Comparison of ENCODE assay signal across 26 mouse cellular contexts in the genomic region with DNA sequence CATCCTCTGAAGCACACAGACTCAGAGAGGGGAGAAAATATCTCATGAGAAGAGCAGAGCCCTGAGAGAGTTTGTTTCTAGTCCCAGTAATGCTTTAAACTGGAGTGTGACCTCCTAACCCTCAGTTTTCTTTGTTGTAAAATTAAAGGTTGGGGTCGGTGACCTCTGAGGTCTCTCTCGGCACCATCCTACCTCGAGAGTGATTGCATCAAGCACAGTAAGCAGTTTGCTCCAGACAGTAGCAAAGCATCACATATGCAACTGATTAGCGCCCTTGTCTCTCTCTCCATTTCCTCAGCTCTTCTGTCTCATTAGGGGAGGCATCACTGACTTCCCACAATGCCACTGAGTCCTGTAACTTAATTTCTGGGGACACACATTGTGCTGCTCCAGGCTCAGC.
A peak's percentile ranks its signal among the peaks of the same experiment; 100 is the strongest.
DNase-seq lines count a peak whose midpoint lies in the region; ATAC-seq lines count a peak whose summit lies in the region.
"Had no signal": no experiment of that assay in that cellular context is flagged by ENCODE, and none has a peak within 500 bp of the region (broad histone marks: within the 10 kb centered on the region; RNA-seq: fewer than 3 reads in every experiment).

No protein-coding gene starts in this region.

- H3K4me1 ChIP-seq in embryonic facial prominence, embryonic 14.5 days (ENCODE audit: control insufficient read depth, insufficient read depth, low read length), result no peaks in the 10 kb centered on the region
- peaks cover 17% of the 10 kb centered on the region for H3K4me1 ChIP-seq in limb, embryonic 10.5 days
- H3K4me1 ChIP-seq: heart, embryonic 15.5 days; stomach, embryonic 15.5 days had no signal

- H3K9ac ChIP-seq in embryonic facial prominence, embryonic 14.5 days (ENCODE audit: low read depth, low read length), result no peak overlapping the region
- H3K9ac ChIP-seq: forebrain, embryonic 15.5 days; heart, embryonic 15.5 days; stomach, embryonic 15.5 days had no signal

- ATAC-seq in embryonic facial prominence, embryonic 14.5 days (ENCODE audit: low read depth), result 0 out of 2 replicates have a peak, but pooled peaks have one; percentile 41
- ATAC-seq: forebrain, embryonic 15.5 days; lung, postnatal 0 days; midbrain, embryonic 16.5 days had no signal

- H3K36me3 ChIP-seq in embryonic facial prominence, embryonic 14.5 days (ENCODE audit: control insufficient read depth, insufficient read depth, low read length), result no peaks in the 10 kb centered on the region
- no peaks in the 10 kb centered on the region for H3K36me3 ChIP-seq in limb, embryonic 10.5 days
- H3K36me3 ChIP-seq: forebrain, embryonic 15.5 days; G1E; heart, embryonic 15.5 days; stomach, embryonic 15.5 days had no signal

- no peak overlapping the region for H3K4me2 ChIP-seq in embryonic facial prominence, embryonic 14.5 days (ENCODE audit: low read depth, low read length)
- H3K4me2 ChIP-seq: forebrain, embryonic 15.5 days; heart, embryonic 15.5 days; stomach, embryonic 15.5 days had no signal

- DNase-seq in heart, adult 11 months, result peak; percentile 43
- no peak for DNase-seq in heart, postnatal 25 days (ENCODE audit: low spot score)
- peak; percentile 84 for DNase-seq in embryo, embryonic 10 days (ENCODE audit: low spot score)
- DNase-seq in embryonic facial prominence, embryonic 14.5 days (ENCODE audit: low spot score), result peak; percentile 54
- DNase-seq in retina, embryonic 14.5 days (ENCODE audit: low spot score), result peak; percentile 76
- no peak for DNase-seq in kidney, adult 9 months
- no peak for DNase-seq in right cerebral cortex, postnatal 10 days (ENCODE audit: low spot score in 2 of 2)
- DNase-seq in limb, embryonic 10.5 days (ENCODE audit: low spot score), result no peak
- DNase-seq: adrenal gland, postnatal 25 days; cerebellum, adult 18-20 months; gastrocnemius, postnatal 25 days; kidney, adult 11 months; kidney, postnatal 10 days; layer of hippocampus, postnatal 36 days; liver; right cerebral cortex, postnatal 14 days; spleen, adult 18-20 months; thymus, adult 18-20 months; thymus, postnatal 4 days had no signal

- no peaks in the 10 kb centered on the region for H3K27me3 ChIP-seq in embryonic facial prominence, embryonic 14.5 days (replicated peaks; ENCODE audit: control insufficient read depth, insufficient read depth, low read length)
- no peaks in the 10 kb centered on the region for H3K27me3 ChIP-seq in limb, embryonic 10.5 days (ENCODE audit: low read depth, poor library complexity, severe bottlenecking)
- H3K27me3 ChIP-seq: forebrain, embryonic 15.5 days; heart, embryonic 15.5 days; stomach, embryonic 15.5 days had no signal

- no peaks in the 10 kb centered on the region for H3K9me3 ChIP-seq in embryonic facial prominence, embryonic 14.5 days (ENCODE audit: control insufficient read depth, low read length)
- no peaks in the 10 kb centered on the region for H3K9me3 ChIP-seq in limb, embryonic 10.5 days (replicated peaks)
- H3K9me3 ChIP-seq: forebrain, embryonic 15.5 days; G1E; heart, embryonic 15.5 days; stomach, embryonic 15.5 days had no signal

- H3K27ac ChIP-seq in embryonic facial prominence, embryonic 14.5 days (replicated peaks; ENCODE audit: low read depth, low read length), result no peak overlapping the region
- H3K27ac ChIP-seq in limb, embryonic 10.5 days, result no peak overlapping the region
- H3K27ac ChIP-seq: forebrain, embryonic 15.5 days; heart, embryonic 15.5 days; layer of hippocampus, adult 2 months; stomach, embryonic 15.5 days had no signal

- 12% methylated on average over 4 of the region's 4 CpGs for WGBS in embryonic facial prominence, embryonic 14.5 days
- WGBS in limb, embryonic 10.5 days, result 12% methylated on average over 4 of the region's 4 CpGs

- intact Hi-C loops in heart, postnatal 25 days (cut with DNase I), result no loop called here

- H3K4me3 ChIP-seq in embryonic facial prominence, embryonic 14.5 days (ENCODE audit: low read depth, low read length), result no peak overlapping the region
- no peak overlapping the region for H3K4me3 ChIP-seq in limb, embryonic 10.5 days
- H3K4me3 ChIP-seq: forebrain, embryonic 15.5 days; heart, embryonic 15.5 days; layer of hippocampus, adult 2 months; stomach, embryonic 15.5 days had no signal

Comparison
In these comparisons a context has a peak if more than half of its experiments do, and no peak if none do; other contexts are left out.
1. DNase-seq: peak in heart, adult 11 months (single experiment), embryo, embryonic 10 days (single experiment), embryonic facial prominence, embryonic 14.5 days (single experiment) and retina, embryonic 14.5 days (single experiment); none in heart, postnatal 25 days (single experiment), kidney, adult 9 months (single experiment), right cerebral cortex, postnatal 10 days (0 of 2) and limb, embryonic 10.5 days (single experiment).